Mouse (Mus musculus) lung, postnatal 14 days (tissue): ENCODE measurements around the gene Top2b.

Source experiments
- DNase-seq: peaks from one replicate; pipeline ENCODE4 v3.0.0; 2021

The Top2b gene

GRCm38 (mm10) chr14:16431941-16432499 lies 67.0 kb downstream of the Top2b start:
- DNase-seq, result no peak

GRCm38 (mm10) chr14:16432550-16432949 lies 67.6 kb downstream of the Top2b start:
- no peak for DNase-seq

- DNase-seq, result no peak
These were observed 68.2 kb downstream of the Top2b start for GRCm38 (mm10) chr14:16433206-16433605.

GRCm38 (mm10) chr14:16434396-16435171 lies 69.6 kb downstream of the Top2b start:
- DNase-seq, result peak; percentile 63

- no peak for DNase-seq
These were observed 72.4 kb downstream of the Top2b start for GRCm38 (mm10) chr14:16437386-16437785.

- no peak for DNase-seq
These were observed 74.6 kb downstream of the Top2b start for GRCm38 (mm10) chr14:16439385-16440126.

- no peak for DNase-seq
These were observed 79.9 kb downstream of the Top2b start for GRCm38 (mm10) chr14:16444859-16445258.

- DNase-seq, result no peak
These were observed 82.6 kb downstream of the Top2b start for GRCm38 (mm10) chr14:16447587-16447986.

DNA sequence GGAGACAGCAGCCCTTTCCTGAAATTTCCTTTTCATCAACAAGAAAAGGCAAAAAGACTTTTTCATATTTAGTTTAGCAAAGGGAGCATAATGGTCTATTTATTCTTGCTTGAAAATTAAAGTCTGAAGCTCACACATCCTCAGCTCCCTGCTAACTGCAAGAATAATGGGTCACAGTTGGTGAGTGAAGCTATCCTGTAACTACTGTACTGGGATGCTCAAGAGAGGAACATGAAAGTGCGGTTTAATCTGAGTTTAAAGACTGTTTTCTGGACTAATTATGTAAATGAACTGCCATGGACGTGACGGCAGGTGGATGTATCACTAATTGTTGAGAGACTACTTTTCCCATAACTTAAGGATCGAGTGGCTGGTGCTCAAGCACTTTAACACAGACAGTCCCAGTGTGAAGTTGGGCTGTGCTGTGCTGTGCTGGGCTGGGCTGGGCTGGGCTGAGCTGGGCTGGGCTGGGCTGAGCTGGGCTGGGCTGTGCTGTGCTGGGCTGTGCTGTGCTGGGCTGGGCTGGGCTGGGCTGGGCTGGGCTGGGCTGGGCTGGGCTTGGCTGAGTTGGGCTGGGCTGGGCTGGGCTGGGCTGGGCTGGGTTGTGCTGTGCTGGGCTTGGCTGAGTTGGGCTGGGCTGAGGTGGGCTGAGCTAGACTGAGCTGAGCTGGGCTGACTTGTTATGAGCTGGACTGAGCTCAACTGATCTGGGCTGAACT lies 83.4 kb downstream of the Top2b start:
- no peak for DNase-seq

- DNase-seq, result no peak
These were observed 113.8 kb downstream of the Top2b start for GRCm38 (mm10) chr14:16478606-16479323.

DNA sequence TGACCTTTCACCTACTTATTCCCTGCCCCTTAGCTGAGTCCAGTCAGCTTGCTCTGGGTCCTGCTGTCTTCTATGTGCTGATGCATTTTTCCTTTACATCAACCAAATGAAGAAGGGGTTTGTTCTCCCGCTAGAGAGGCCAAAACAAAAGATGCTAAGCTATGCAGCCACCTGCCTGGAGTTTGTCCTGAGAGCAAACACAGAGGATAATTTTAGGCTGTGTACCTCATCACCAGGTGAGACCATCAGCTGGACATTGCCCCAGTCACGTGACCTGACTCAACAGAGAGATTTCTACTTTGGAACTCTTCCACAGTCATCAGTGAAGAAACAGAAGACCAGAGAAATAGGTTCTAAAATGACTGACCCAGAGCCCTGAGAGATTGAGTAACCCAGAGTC lies 114.5 kb downstream of the Top2b start:
- DNase-seq, result no peak

DNA sequence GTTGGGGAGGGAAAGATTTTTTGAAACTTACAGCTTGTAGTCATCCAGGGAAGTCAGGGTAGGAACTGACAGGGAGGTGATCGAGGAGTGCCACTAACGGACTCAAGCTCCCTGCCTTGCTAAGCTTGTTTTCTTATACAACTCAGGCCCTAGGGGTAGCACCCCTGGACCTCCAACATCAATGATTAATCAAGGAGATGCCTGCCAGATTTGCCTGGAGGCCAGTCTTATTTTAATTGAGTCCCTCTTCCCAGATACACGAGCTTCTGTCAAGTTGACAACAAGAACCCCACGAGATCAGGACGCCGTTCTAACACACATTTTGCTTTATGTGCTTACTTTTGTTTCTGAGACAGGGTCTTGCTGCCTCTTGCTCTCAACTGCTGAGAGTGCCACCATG lies 115.6 kb downstream of the Top2b start:
- DNase-seq, result no peak

GRCm38 (mm10) chr14:16483656-16484380 lies 118.8 kb downstream of the Top2b start:
- peak; percentile 25 for DNase-seq
